Mouse (Mus musculus) retina, adult 2 months (tissue): ENCODE measurements at regions not wholly inside any gene's neighbourhood (a gene's known extent, or its start where the extent isn't known, plus 50 kb on each side); places are given as distances from the start of the nearest gene placed in this dataset.

Experiments used
- DNase-seq: peaks from one replicate; pipeline ENCODE4 v3.0.0-alpha.2; 2012; ENCODE audit warnings: low read depth, low spot score

DNA sequence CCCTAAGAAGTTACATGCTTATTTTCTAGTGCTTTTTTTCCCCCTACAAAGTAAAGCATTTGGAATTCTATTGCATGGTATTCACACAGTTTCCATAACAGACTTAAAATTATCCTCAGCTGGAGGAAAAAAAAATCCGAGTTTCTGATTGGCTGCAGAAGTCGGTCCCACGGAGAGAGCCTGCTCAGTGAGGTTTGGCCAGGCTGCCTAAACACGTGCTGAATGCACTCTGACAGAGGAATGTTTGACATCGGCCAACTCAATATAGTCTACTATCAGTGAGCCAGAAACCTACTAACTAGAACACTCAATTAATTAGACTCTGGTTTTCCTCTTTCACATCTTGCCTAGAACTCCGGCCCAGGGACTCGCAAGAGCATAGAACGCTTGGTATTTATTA lies 204.9 kb downstream of the Rab11fip2 start:
- DNase-seq: no peak

DNA sequence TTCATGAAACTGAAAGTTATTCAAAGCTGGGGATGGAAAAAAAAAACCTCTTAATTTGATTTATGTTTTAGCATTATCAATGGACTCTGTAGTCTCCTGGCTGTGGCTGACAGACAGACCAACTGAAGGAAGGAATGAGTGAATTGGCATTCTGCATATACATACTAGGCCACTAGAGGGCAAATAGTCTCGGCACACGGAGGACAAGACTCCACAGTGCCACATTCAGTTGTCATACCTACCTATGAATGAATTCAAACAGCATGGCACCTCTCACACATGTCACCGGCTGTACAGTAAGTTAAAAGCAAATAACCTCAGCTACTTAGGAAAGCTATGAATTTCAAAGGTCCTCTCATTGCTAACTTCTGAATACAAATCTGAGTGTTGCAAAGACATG lies 200.5 kb downstream of the Rab11fip2 start:
- DNase-seq: peak; percentile 8

DNA sequence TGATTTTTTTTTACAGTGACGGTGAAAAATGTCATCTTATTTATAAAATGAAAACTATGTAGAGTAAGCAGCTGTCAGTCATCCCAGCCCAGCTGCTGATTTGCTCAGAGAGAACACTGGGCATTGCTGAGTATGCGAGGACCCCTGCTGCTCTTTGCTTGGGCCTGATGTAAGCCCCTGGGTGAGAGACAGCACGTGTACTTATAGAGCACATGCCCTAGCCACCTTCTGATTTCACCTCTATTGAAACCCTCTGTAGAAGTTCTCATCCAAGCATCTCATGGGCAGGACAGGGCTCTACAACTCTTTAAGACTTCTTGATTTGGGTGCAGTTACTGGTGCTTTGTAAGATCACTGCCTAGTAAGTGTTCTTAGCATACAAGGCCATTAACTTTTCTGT lies 182.2 kb downstream of the Rab11fip2 start:
- no peak for DNase-seq

DNA sequence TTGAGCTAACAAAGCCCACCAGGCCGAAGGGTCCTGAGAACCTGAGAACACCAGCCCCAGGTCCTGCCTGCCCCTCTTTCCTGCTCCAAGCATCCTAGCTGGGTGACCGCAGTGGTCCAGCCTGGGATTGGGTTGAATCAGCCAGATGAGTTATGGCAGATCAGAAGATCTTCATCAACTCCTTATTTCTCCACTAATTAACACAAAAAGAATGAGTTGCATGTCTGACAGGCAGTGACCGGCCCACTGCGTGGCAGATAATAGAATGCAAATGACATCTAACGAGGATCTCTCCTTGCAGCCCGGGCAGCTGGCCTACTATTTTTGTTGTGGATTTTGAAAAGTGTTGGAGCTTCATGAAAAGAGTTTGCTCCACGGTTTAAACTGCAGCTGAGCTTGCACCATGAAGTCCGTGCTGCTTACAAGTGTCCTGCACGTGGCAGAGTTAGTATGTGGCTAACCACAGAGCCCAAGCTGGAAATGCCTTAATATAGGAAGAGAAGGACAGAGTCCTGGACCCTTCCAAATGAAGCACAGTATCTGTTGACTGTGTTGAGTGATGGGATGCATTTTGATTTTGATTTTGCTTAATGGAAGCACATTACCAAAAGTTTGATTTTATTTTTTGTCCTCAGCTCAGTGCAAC lies 158.9 kb downstream of the Rab11fip2 start:
- no peak for DNase-seq

DNA sequence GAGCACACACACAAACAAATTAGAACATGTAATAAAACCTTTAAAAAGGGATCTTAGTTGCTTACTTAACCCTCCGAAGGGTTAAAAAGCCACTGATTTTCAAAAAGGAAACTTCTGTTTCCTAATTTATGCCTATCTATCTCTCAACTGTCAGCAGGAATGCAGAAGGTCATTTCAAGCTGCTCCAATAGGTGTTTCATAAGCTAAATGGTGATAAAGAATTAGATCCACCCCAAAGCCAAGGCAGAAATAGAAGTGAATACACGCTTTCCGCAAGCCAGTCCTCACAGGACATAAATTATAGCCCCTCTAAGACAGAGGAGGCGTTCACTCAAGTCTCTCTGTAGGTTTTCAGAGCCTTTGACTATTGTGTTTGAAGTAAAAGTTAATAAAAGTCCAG lies 112.2 kb downstream of the Rab11fip2 start:
- DNase-seq: no peak

DNA sequence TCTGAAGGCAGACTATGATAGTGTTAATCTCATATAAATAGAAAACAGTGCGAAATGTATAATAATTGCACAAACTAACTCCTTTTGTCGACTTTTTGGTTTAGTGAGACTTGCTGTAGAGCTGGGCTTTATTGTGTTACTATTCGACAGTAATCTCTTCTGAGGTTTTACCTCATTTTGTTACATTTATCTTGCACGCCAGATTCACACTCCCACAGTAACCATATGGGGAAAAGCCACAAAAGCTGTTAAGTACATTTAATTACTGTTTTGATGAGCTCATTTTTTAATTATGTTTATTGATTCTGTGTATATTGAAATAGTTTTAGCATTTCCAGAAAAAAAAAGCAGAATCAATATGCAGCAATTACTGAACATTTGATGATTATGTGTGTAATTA lies 106.3 kb downstream of the Rab11fip2 start:
- no peak for DNase-seq

DNA sequence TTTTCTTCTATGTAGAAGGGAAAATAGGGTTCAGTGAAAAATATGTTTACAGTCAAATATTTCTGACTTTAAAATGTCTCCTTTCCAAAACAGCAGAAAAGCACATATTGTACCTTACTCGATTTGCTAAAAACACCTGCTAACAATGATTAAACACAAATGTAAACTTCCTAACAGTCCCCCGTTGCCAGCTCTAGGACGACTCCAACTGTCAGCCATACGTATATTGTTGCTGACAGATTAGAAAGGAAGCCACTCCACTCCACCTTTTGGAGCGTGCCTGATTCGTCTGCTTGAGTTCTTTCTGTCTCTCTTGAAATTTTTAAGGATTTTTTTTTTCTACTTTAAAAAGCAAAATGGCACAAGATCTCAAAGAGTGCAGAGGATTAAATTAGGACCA lies 105.8 kb downstream of the Rab11fip2 start:
- no peak for DNase-seq

DNA sequence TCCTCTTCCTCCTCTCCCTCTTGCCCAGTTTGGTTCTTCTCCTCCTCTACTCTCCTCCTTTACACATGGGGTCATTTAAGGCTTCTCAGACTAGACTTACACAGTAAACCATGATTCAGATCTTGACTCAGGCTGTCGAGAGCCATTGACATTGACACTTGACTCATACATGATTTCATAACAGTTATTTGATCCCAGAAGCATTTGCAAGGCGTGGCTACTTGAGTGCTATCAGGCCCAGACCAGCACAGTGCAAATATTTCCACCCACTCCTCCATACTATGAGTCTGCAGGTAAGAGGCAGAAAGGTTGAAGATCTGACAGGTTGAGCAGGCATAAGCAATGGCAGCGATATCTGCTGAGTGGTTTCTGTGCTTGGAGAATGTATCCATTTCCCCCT lies 99.2 kb downstream of the Rab11fip2 start:
- DNase-seq: no peak

DNA sequence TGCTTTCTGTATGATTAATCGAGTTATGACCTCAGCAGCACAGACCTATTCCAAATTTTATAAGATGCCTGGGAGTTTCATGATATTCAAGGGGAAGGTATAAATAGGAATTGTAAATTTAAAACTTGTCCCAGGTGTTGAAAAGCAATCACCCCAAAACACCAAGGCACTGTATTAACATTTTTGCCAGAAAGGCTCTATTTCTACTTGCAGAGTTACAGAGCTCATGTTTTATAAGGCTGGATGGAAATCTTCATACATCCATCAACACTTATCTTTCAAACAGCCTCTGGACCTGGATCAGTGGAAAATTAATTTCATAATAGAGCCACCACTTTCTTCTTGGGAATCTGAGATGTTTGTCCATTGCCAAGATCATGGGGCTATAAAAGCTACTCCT lies 96.6 kb downstream of the Rab11fip2 start:
- no peak for DNase-seq

DNA sequence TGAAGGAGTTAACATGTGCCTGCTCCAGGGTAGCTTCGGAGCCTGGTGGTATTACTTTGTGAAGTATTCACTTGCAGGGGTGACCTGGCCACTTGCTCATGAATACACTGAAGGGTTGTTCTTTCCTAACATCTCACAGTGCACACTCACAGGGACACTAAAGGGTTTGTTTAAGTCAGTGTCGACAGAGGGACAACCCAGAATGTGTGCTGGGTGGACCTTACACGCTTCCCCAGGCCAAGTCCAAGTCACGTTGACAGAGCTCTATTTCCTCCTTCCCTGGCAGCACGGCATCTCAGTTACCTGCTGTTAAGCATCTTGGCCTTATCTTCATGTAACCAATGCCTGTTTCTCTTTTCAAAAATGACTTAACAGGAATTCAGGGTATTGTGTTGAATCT lies 92.8 kb downstream of the Rab11fip2 start:
- no peak for DNase-seq

DNA sequence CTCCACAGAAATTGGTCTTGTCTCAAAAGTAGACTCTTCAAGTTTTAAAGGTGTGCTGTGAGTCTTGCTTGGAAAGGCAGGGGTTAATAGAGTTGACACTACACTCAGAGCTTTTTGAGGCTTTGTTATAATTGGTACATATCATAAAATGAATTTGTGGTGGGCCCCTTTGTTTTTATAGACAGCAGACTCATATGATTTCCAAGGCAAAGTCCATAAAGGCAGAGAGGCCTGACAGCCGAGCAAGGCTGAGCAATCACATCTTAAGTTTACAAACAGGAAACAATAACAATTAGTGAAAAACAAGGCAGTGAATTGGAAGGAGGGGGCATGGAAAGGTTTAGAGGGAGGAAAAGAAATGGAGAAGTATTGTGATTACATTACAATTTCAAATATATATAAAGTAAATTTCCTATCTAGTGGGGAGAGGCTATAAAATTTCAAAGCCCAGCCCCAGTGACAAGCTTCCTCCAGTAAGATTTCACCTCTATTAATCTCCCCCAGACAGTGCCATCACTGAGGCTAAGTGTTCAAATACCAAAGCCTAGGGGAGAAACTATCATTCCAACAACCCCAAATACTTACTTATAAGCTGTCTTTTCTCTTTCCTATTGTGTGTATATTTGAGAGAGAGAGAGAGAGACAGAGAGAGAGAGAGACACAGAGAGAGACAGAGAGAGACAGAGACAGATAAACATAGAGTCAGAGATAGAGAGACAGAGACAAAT lies 91.3 kb downstream of the Rab11fip2 start:
- no peak for DNase-seq
